Mouse (Mus musculus): Measurements from ENCODE around the gene Clec1b.

Gene Clec1b

GRCm38 (mm10) chr6:129414177-129414576, 17.1 kb downstream of the Clec1b start:
- no peak for DNase-seq

GRCm38 (mm10) chr6:129422311-129422710, 25.2 kb downstream of the Clec1b start:
- DNase-seq = no peak

DNA sequence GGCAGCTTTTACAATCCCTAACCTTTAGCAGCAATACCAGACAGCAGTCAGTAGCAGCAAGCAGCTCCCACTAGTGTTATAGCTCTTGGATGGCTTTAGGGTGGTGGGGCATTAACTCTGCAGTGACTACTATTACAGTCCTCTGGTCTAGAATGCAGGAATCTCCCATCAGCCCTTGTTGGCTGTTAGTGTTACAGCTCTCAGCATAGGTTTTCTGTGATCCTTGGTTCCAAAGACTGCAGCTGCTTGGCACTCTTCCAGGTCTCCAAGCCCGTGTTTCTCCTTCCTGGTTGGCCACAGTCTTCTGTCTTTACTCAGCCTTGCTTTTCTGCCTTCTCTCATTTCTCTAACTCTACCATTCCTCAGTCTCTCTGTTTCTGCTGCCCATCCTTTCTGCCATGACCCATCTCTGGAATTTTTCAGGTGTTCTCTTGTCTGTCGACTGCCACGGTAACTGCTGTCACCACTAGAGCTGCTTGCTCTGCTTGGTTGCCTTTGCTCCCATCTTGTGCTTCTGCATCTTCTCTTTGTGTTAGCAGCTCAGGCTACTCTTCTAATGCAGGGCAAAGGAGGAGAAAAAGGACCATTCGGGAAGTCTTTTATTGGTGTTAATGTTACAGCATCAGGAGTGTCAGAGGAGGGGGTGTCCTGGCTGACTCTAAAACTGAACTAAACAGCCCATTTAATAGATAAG, 26.1 kb downstream of the Clec1b start:
- no peak for DNase-seq

DNA sequence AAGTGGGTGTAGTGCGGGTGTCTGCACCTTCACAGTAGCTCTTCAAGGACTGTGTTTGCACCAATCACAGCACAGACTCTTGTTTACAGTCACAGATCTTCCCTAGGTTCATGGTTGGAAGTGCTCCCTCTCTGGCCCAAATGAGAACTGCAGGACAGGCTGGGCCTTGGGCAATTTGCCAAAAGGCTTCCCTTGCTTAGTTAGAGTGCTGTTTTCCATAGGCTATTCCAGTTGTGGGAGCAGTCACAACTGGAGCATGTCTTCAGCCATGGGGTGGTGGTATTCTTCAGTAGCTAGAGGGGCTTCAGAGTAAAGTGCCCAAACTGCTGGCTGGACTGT, 26.6 kb downstream of the Clec1b start:
- DNase-seq = peak; percentile 70 to 71

DNA sequence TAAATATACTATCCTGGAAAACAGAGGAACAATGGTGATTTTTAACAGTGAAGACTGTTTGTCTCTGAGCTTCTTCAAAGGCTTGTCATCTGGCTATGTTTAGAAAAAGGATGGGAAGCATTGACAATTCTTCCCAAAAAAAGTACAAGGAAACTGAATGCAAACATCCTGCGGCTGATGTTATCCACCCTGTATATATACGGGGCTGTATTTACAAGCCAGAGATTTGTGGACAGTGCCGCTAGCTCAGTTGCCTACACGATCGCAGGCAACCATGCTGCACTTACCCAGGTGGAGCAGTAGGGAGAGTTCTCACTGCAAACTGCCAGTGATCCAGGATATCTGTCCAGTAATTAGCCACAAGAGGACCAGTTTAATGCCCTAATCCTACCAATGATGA, 28.1 kb downstream of the Clec1b start:
- peak; percentile 15 to 50 for DNase-seq

- DNase-seq = peak; percentile 77 to 82
Observed at GRCm38 (mm10) chr6:129425812-129426211, 28.7 kb downstream of the Clec1b start.

GRCm38 (mm10) chr6:129427281-129427680, 30.2 kb downstream of the Clec1b start:
- peak; percentile 15 to 34 for DNase-seq

- peak in 1 of 2 experiments; percentile 38 for DNase-seq
Observed at GRCm38 (mm10) chr6:129434239-129434638, 37.1 kb downstream of the Clec1b start.

DNA sequence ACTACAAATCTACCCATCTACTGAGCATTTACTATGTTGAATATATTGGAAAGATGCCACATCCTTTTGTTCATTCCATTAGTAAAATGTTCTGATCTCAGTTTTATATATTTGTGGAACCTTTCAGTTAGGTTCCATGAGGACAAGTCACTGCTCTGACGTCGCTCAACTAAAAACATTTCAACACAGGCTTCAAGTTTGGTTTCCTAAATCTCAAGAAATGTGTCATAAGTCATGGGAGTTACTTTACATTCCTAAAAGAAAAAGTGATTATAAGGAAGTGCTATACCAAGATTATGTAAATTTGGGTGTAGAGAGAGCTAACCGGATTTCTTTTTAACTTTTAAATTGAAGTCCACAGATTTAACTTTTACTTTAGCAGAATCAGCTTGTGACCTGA, 38.9 kb downstream of the Clec1b start:
- no peak for DNase-seq

DNA sequence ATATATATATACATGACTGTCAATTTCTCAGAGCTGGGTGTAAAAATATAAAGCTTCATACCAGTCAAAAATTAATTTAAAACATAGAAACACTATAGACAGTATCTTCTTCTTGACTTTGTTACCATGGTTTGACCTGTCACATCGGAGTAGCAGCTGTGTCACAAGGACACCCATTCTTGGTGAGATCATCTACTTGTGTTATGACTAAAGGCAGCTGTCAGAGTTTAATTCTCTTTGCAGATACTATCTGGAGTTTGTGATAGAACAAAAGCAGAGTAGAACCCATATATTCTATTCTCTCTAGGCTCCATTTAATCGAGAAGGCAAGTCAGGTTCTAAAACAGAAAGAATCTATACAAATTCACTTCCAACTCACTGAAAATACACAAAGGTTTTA, 40.9 kb downstream of the Clec1b start:
- DNase-seq = no peak

GRCm38 (mm10) chr6:129449743-129450142, 52.6 kb downstream of the Clec1b start:
- DNase-seq = peak in 1 of 2 experiments; percentile 57

- DNase-seq = peak; percentile 62 to 67
Observed at GRCm38 (mm10) chr6:129451411-129452039, 54.4 kb downstream of the Clec1b start, which contains the start of gene Clec1a. Clec1a (minus strand) TSS chr6:129452000.
